Mouse (Mus musculus) liver, embryonic 14.5 days (tissue): ENCODE data around the gene Ush1g. TPM values are rescaled to one million over a fixed set of nuclear protein-coding genes. Genes with fewer than 3 reads are reported as not detected.
A peak's percentile ranks its signal among the peaks of the same experiment; 100 is the strongest.

Experiments used
- ATAC-seq: fragments of 200-750 bp; cut with Nextera tagmentation; 2 replicates; pipeline ENCODE4 v1.8.0; 2017; ENCODE audit warnings: moderate number of reproducible peaks, mild to moderate bottlenecking, moderate library complexity; ENCODE audit not compliant: insufficient read depth
- DNase-seq, 3 experiments: peaks; one replicate each; pipeline ENCODE4 v3.0.0-alpha.2; 2012 to 2013; ENCODE audit warnings: low read depth in 3 of 3, low spot score in 3 of 3
- H3K27ac ChIP-seq: fragments of 300-500 bp; sonication (generic); 2 replicates; pipeline ENCODE4 v1.5.1; 2014; ENCODE audit warnings: moderate library complexity, mild to moderate bottlenecking, control low read depth, inconsistent platforms
- H3K27me3 ChIP-seq: fragments of 300-500 bp; sonication (generic); 2 replicates; pipeline ENCODE4 v1.6.1; 2014; ENCODE audit warnings: mild to moderate bottlenecking, low read length, moderate library complexity; ENCODE audit not compliant: control insufficient read depth, insufficient read depth
- H3K36me3 ChIP-seq: fragments of 300-500 bp; sonication (generic); replicated peaks from 2 replicates; pipeline ENCODE4 v1.6.1; 2014; ENCODE audit warnings: low read depth; ENCODE audit not compliant: control insufficient read depth, insufficient read depth
- H3K4me1 ChIP-seq, 2 experiments: fragments of 200-500 bp in 1 of 2; fragments of 300-500 bp in 1 of 2; sonication (generic) in 1 of 2; replicated peaks; 2 replicates each; pipeline ENCODE4 v1.6.1; 2012 to 2014; ENCODE audit warnings: antibody characterized with exemption in 1 of 2, inconsistent platforms in 1 of 2, low read length in 1 of 2; ENCODE audit not compliant: control insufficient read depth in 2 of 2, insufficient read depth in 2 of 2
- H3K4me2 ChIP-seq: fragments of 300-500 bp; sonication (generic); 2 replicates; pipeline ENCODE4 v1.6.1; 2014; ENCODE audit warnings: low read depth, mild to moderate bottlenecking, control low read depth, moderate library complexity
- H3K4me3 ChIP-seq, 2 experiments: fragments of 200-500 bp in 1 of 2; fragments of 300-500 bp in 1 of 2; sonication (generic) in 1 of 2; 2 replicates each; pipeline ENCODE4 v1.5.1; 2012 to 2014; ENCODE audit warnings: low read depth in 2 of 2, low read length in 2 of 2, mild to moderate bottlenecking in 2 of 2, control low read depth in 1 of 2, inconsistent platforms in 1 of 2, moderate library complexity in 1 of 2; ENCODE audit not compliant: insufficient read depth in 1 of 2
- H3K9ac ChIP-seq: fragments of 300-500 bp; sonication (generic); replicated peaks from 2 replicates; pipeline ENCODE4 v1.6.1; 2014; ENCODE audit warnings: mild to moderate bottlenecking, control low read depth, moderate library complexity
- H3K9me3 ChIP-seq: fragments of 300-500 bp; sonication (generic); 2 replicates; pipeline ENCODE4 v1.6.1; 2016; ENCODE audit warnings: low read length, mixed read lengths; ENCODE audit not compliant: control insufficient read depth
- CTCF ChIP-seq: IDR thresholded peaks from 2 replicates; pipeline ENCODE4 v1.5.1; 2016; ENCODE audit warnings: antibody characterized with exemption, low read depth, control low read depth
- EP300 ChIP-seq: IDR thresholded peaks from 2 replicates; pipeline ENCODE4 v1.6.1; 2016; ENCODE audit warnings: antibody characterized with exemption, low read depth
- WGBS: fragments of 180-500 bp; shearing (Covaris S2); extraction: QIAGEN DNeasy Blood & Tissue Kit; methylation state at CpG from one replicate; pipeline ENCODE4 v1.1.7; 2014; ENCODE audit not compliant: insufficient replicate concordance; 5-methylcytosine and 5-hydroxymethylcytosine counted together
- polyA plus RNA-seq, 2 experiments: library from polyadenylated mRNA; depleted of rRNA in 1 of 2; stranded (reverse) in 1 of 2; unstranded in 1 of 2; fragments of >200 nt; fragmentation: Nextera tagmentation in 1 of 2; extraction: Ambion mirVana in 1 of 2; gene quantifications; 2 replicates each; pipeline versions ENCODE4 v1.2.1 to v1.2.3; 2012 to 2014

Ush1g gene
- 0.04 and 0.06 TPM in 2 replicates for polyA plus RNA-seq (2012; rRNA removed)
- polyA plus RNA-seq (2014; fragmentation: Nextera tagmentation; extraction: Ambion mirVana) = 0.06 and 0.16 TPM in 2 replicates

DNA sequence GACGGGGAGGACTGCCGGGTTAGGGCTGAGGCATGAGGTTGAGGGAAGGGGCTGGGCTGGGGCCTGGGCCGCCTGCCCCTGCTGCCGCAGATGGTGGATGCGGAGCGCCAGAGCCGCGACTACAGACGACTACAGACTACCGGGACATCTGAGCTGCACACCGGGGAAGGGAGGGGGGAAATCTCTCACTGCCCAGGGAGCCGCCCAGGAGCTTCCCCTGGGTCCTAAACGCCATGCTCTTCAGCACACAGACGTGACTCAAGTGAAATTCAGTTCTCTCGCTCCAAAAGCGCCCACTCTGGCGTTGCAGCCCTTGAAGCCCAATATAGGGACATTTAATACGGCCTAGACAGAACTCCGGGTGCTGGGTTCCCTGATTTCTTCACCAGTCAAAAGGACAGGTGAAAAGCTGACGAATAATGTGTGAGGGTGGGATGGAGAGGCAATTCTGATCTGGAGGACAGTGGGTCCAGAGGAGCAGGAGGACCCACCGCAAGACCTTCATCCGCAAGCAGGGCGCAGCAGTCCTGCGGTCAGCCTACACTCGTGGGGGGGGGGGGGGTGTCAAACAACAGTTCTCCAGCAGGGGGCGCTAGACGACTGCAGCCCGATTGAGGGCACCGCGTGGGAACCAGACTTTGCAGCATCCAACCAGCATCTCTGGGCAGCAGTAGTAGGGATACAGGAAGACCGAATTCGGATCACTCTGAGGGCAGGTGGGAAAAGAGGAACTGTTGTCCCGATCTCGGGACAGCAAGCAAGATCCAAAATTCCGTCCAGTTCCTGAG is at the start of gene Ush1g:
TSS of gene Ush1g (minus strand) at position 136 of the 788 bp plus-strand sequence.
- Histone ChIP-seq H3K27ac (no peak within 1 kb of the TSS), H3K4me2 (no peak within 1 kb of the TSS), H3K27me3 (peaks cover 63% of the 10 kb centered on the region), H3K4me1 (no peaks in the 10 kb centered on the region), H3K36me3 (no peaks in the 10 kb centered on the region), H3K9me3 (no peaks in the 10 kb centered on the region), H3K9ac (no peak within 1 kb of the TSS), H3K4me3 (no peak within 1 kb of the TSS)
- 6% methylated on average over 35 of the region's 35 CpGs for WGBS
- TF ChIP-seq EP300 = no peak
- TF ChIP-seq CTCF = peak; percentile 96
- peak in 2 of 3 experiments; percentile 10 to 14 for DNase-seq
- ATAC-seq = 0 out of 2 replicates have a peak, but pooled peaks have one; percentile 15

DNA sequence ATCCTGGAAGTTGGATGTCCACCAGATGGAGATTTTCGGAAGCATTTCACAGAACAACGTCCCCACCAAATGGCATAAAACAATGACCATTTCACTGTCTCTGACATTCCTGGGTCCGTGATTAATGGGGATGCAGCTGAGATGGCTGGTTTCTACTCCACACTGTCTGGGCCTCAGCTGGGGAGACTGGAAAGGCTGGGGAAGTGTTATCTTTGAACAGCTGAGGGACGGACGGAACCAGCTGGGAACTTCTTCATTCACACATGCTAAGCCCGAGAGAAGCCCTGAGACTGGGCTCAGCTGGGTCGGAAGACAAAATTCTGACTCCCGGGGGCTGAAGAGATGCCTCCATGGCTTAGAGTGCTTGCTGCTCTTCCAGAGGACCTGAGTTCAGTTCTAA is 49.5 kb upstream of the Ush1g start:
- 57% methylated on average over 8 of the region's 8 CpGs for WGBS
- TF ChIP-seq EP300 (no peak), CTCF (no peak)
- Histone ChIP-seq H3K9me3 (no peaks in the 10 kb centered on the region), H3K27ac (no peak overlapping the region), H3K4me2 (no peak overlapping the region), H3K9ac (no peak overlapping the region), H3K36me3 (no peaks in the 10 kb centered on the region), H3K27me3 (peaks cover 44% of the 10 kb centered on the region), H3K4me3 (no peak overlapping the region), H3K4me1 (peaks cover 0 to 2% of the 10 kb centered on the region in 2 experiments; a peak in 1 of 4 replicates)
- no peak for DNase-seq
- no peak for ATAC-seq

DNA sequence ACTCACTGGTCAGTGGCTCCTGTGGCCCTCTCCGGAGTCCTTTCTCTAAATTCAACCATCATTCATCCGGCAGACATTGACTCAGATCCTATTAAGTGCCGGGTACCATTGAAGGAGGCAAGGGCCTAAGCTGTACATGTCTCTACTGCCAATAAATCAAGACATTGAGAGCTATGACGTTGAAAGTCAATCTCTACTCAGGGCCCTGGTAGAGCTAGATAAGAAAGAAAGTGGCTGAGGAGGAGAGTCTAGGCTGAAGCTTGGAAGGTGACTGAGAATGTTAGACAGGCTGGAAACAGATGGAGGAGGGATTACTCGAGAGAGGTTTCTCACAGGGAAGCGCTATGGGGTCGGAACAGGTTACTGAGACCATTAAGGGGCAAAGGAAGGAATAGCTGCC is 48.5 kb upstream of the Ush1g start:
- no peak for ATAC-seq
- TF ChIP-seq CTCF (no peak), EP300 (no peak)
- H3K36me3 ChIP-seq = no peaks in the 10 kb centered on the region
- H3K27me3 ChIP-seq = peaks cover 49% of the 10 kb centered on the region
- no peak overlapping the region for H3K4me3 ChIP-seq
- H3K27ac ChIP-seq = no peak overlapping the region
- DNase-seq = no peak
- WGBS = 34% methylated on average over 7 of the region's 7 CpGs
- H3K9me3 ChIP-seq = no peaks in the 10 kb centered on the region
- no peak overlapping the region for H3K4me2 ChIP-seq
- peaks cover 0 to 2% of the 10 kb centered on the region in 2 experiments; a peak in 1 of 4 replicates for H3K4me1 ChIP-seq
- no peak overlapping the region for H3K9ac ChIP-seq

DNA sequence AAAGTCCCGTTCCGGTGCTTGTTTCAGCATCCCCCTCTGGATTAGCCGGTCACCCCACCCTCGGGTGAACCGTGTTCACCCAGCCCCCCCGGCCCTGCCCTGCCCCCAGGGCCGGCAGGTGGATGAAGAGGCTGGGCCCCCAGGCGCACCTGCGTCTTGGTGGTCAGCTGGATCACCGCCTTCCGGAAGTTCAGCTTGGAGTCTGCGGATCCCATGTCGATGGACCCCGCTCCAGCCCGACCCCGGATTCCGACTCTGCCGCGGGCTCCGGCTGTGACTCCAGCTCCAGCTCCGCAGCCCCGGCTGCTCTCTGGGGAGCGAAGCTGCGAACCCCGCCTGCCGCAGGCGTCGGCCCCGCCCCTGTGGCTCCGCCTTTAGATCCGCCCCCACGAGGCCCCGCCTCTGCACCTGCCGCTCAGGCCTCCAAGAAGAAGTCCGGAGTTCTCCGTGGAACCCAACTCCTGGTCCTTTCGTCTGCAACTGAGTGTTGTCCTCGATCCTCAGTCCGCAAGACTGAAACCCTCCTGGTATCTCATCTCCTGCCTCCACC is 45.6 kb upstream of the Ush1g start, which contains the start of gene Hid1:
TSS of gene Hid1 (minus strand) at position 362 of the 550 bp plus-strand sequence.
- ATAC-seq = 0 out of 2 replicates have a peak, but pooled peaks have one; percentile 43
- Histone ChIP-seq H3K27me3 (peaks cover 29% of the 10 kb centered on the region), H3K27ac (no peak within 1 kb of the TSS)

More for the DNA sequence above, 45.6 kb upstream of the Ush1g start, which contains the start of gene Hid1:
- peak; percentile 25 to 48 (median 36) for DNase-seq
- WGBS = under 1% methylated on average over 39 of the region's 39 CpGs
- Histone ChIP-seq H3K4me2 (peak within 1 kb of the TSS; percentile 52), H3K36me3 (no peaks in the 10 kb centered on the region), H3K9me3 (no peaks in the 10 kb centered on the region), H3K4me3 (peak within 1 kb of the TSS; percentile 11 to 43; a peak in 2 of 4 replicates), H3K9ac (no peak within 1 kb of the TSS), H3K4me1 (peaks cover 0 to 2% of the 10 kb centered on the region in 2 experiments; a peak in 1 of 4 replicates)
- TF ChIP-seq EP300 = no peak
- no peak for TF ChIP-seq CTCF
